Comparison of ENCODE assay signal across 8 mouse cellular contexts in genomic region chr12:107979710-107980260, GRCm38 (mm10). TPM values are rescaled to one million over a fixed set of nuclear protein-coding genes. Genes with fewer than 3 reads are reported as not detected.
DNase-seq lines count a peak whose midpoint lies in the region; ATAC-seq and TF ChIP-seq lines count a peak whose summit lies in the region.

No protein-coding gene starts in this region.

- ATAC-seq in midbrain, embryonic 12.5 days (ENCODE audit: low FRiP score, low read depth), result peak; percentile 51

- intact Hi-C loops in heart, postnatal 10 days (cut with DNase I), result no loop called here

- peak overlapping the region; percentile 60 for H3K4me2 ChIP-seq in midbrain, embryonic 12.5 days (replicated peaks)

- no peak for DNase-seq in ES-E14 (ENCODE audit: low read depth, low spot score)
- peak; percentile 87 for DNase-seq in embryo, embryonic 10 days (ENCODE audit: low spot score)
- DNase-seq in heart, postnatal 10 days, result peak; percentile 63 to 66
- peak; percentile 92 to 96 for DNase-seq in kidney, postnatal 25 days
- no peak for DNase-seq in frontal cortex, adult 2 months (ENCODE audit: extremely low spot score in 1 of 2, low spot score in 1 of 2)
- DNase-seq in frontal cortex, postnatal 10 days (ENCODE audit: low spot score in 2 of 2), result no peak
- no peak for DNase-seq in spleen, postnatal 36 days (ENCODE audit: low spot score in 2 of 2)

- H3K36me3 ChIP-seq in ES-E14 (ENCODE audit: control insufficient read depth, insufficient read depth, low read length, poor library complexity, severe bottlenecking), result no peaks in the 10 kb centered on the region
- no peaks in the 10 kb centered on the region for H3K36me3 ChIP-seq in midbrain, embryonic 12.5 days

- WGBS in midbrain, embryonic 12.5 days, result under 1% methylated on average over 27 of the region's 28 CpGs

- peak overlapping the region; percentile 65 to 73 for H3K4me3 ChIP-seq in ES-E14 (ENCODE audit: insufficient read depth in 1 of 2, low read depth in 1 of 2, low read length in 2 of 2, poor library complexity in 1 of 2, severe bottlenecking in 1 of 2)
- H3K4me3 ChIP-seq in midbrain, embryonic 12.5 days, result peak overlapping the region; percentile 35

- peaks cover 5 to 18% of the 10 kb centered on the region in 2 experiments; a peak in 3 of 4 replicates for H3K4me1 ChIP-seq in ES-E14 (ENCODE audit: control insufficient read depth in 2 of 2, insufficient read depth in 2 of 2, low read length in 2 of 2, poor library complexity in 1 of 2)
- H3K4me1 ChIP-seq in midbrain, embryonic 12.5 days, result peaks cover 85% of the 10 kb centered on the region

- peaks cover 4% of the 10 kb centered on the region; the same call in 1 of the 2 replicates for H3K27me3 ChIP-seq in midbrain, embryonic 12.5 days

- H3K9me3 ChIP-seq in ES-E14 (ENCODE audit: control insufficient read depth, insufficient read depth, low read depth, low read length), result no peaks in the 10 kb centered on the region
- H3K9me3 ChIP-seq in midbrain, embryonic 12.5 days, result no peaks in the 10 kb centered on the region

- in situ Hi-C loops in ES-E14 (cut with MboI; ENCODE audit: low sequenced_read_pairs in 2 of 2, unreplicated experiment in 2 of 2), result no loop called here

- peak overlapping the region; percentile 33; the same call in 1 of the 2 replicates for H3K9ac ChIP-seq in ES-E14 (ENCODE audit: insufficient read depth, low read depth, low read length, poor library complexity, severe bottlenecking)
- peak overlapping the region; percentile 68 for H3K9ac ChIP-seq in midbrain, embryonic 12.5 days (replicated peaks)

- H3K27ac ChIP-seq in ES-E14 (ENCODE audit: insufficient read depth, low read depth, low read length, poor library complexity, severe bottlenecking), result 0 out of 2 replicates have a peak overlapping the region, but pooled peaks have one; percentile 14
- H3K27ac ChIP-seq in midbrain, embryonic 12.5 days (replicated peaks), result peak overlapping the region; percentile 89

TF ChIP-seq in ES-E14, 5 proteins besides CTCF, POLR2A, EP300 and RAD21:
- no peak for TF ChIP-seq CHD2 (IDR thresholded peaks at IDR 0.05; ENCODE audit: low read depth, low read length)
- TF ChIP-seq ZNF384 (IDR thresholded peaks at IDR 0.05; ENCODE audit: low read depth, low read length), result no peak
- TF ChIP-seq ZC3H11A (IDR thresholded peaks at IDR 0.05; ENCODE audit: borderline replicate concordance, low read depth, low read length), result no peak
- TF ChIP-seq MAFK (IDR thresholded peaks at IDR 0.05; ENCODE audit: insufficient read depth, low read depth, low read length), result no peak
- TF ChIP-seq HCFC1 (IDR thresholded peaks at IDR 0.05; ENCODE audit: borderline replicate concordance, insufficient read depth, low read length), result no peak

RNA-seq across cellular contexts. Expression of gene Bcl11b, which starts 23.6 kb away (rescaled TPM):
- total RNA-seq in ES-E14 (2012; rRNA removed), result 0.85 and 1.2 TPM in 2 replicates
- total RNA-seq in heart, postnatal 10 days (2021), result 1 to 10 TPM; 1.6 to 1.8 TPM
- 16.1 and 19.5 TPM in 2 replicates for polyA plus RNA-seq in midbrain, embryonic 12.5 days (2016; fragmentation: Nextera tagmentation; extraction: Ambion mirVana)
- polyA plus RNA-seq in frontal cortex, adult 2 months (2012; rRNA removed), result 38.0 and 43.9 TPM in 2 replicates

Comparison
In these comparisons a context has a peak if more than half of its experiments do, and no peak if none do; other contexts are left out.
1. DNase-seq: peak in embryo, embryonic 10 days (single experiment), heart, postnatal 10 days (2 of 2) and kidney, postnatal 25 days (2 of 2); none in ES-E14 (single experiment), frontal cortex, adult 2 months (0 of 2), frontal cortex, postnatal 10 days (0 of 2) and spleen, postnatal 36 days (0 of 2).